Mouse (Mus musculus): ENCODE measurements at regions not wholly inside any gene's neighbourhood (a gene's known extent, or its start where the extent isn't known, plus 50 kb on each side); places are given as distances from the start of the nearest gene placed in this dataset.

- DNase-seq (ENCODE audit: low spot score in 2 of 2): no peak
Observed at GRCm38 (mm10) chr16:5829071-5829470, 56.1 kb upstream of the Rbfox1 start.

GRCm38 (mm10) chr16:5823316-5823715 lies 61.8 kb upstream of the Rbfox1 start:
- DNase-seq (ENCODE audit: low spot score in 2 of 2): no peak

- DNase-seq (ENCODE audit: low spot score in 2 of 2): no peak
Observed at GRCm38 (mm10) chr16:5817166-5817565, 68.0 kb upstream of the Rbfox1 start.

GRCm38 (mm10) chr16:5812245-5812820 lies 72.8 kb upstream of the Rbfox1 start:
- DNase-seq (ENCODE audit: low spot score in 2 of 2): no peak

GRCm38 (mm10) chr16:5811654-5811992 lies 73.5 kb upstream of the Rbfox1 start:
- DNase-seq (ENCODE audit: low spot score in 2 of 2): no peak

- DNase-seq (ENCODE audit: low spot score in 2 of 2): no peak
Observed at GRCm38 (mm10) chr16:5810986-5811653, 74.0 kb upstream of the Rbfox1 start.

GRCm38 (mm10) chr16:5798188-5798587 lies 87.0 kb upstream of the Rbfox1 start:
- DNase-seq (ENCODE audit: low spot score in 2 of 2): no peak

GRCm38 (mm10) chr16:5792216-5792615 lies 92.9 kb upstream of the Rbfox1 start:
- no peak for DNase-seq (ENCODE audit: low spot score in 2 of 2)

- no peak for DNase-seq (ENCODE audit: low spot score in 2 of 2)
Observed at GRCm38 (mm10) chr16:5790161-5790560, 95.0 kb upstream of the Rbfox1 start.

GRCm38 (mm10) chr16:5787206-5787605 lies 97.9 kb upstream of the Rbfox1 start:
- peak in 1 of 2 experiments; percentile 11 for DNase-seq (ENCODE audit: low spot score in 2 of 2)

GRCm38 (mm10) chr16:5766771-5767421 lies 118.3 kb upstream of the Rbfox1 start:
- DNase-seq (ENCODE audit: low spot score in 2 of 2): peak; percentile 37 to 39

- no peak for DNase-seq (ENCODE audit: low spot score in 2 of 2)
Observed at GRCm38 (mm10) chr16:5765143-5765542, 120.0 kb upstream of the Rbfox1 start.

GRCm38 (mm10) chr16:5760821-5761220 lies 124.3 kb upstream of the Rbfox1 start:
- DNase-seq (ENCODE audit: low spot score in 2 of 2): no peak

- no peak for DNase-seq (ENCODE audit: low spot score in 2 of 2)
Observed at GRCm38 (mm10) chr16:5759021-5759420, 126.1 kb upstream of the Rbfox1 start.

GRCm38 (mm10) chr16:5742716-5743507 lies 142.2 kb upstream of the Rbfox1 start:
- no peak for DNase-seq (ENCODE audit: low spot score in 2 of 2)

GRCm38 (mm10) chr16:5740776-5741175 lies 144.4 kb upstream of the Rbfox1 start:
- peak; percentile 39 to 54 for DNase-seq (ENCODE audit: low spot score in 2 of 2)

- no peak for DNase-seq (ENCODE audit: low spot score in 2 of 2)
Observed at GRCm38 (mm10) chr16:5733608-5734007, 151.5 kb upstream of the Rbfox1 start.

- DNase-seq (ENCODE audit: low spot score in 2 of 2): no peak
Observed at GRCm38 (mm10) chr16:5722506-5722905, 162.6 kb upstream of the Rbfox1 start.

GRCm38 (mm10) chr16:5713476-5713875 lies 171.7 kb upstream of the Rbfox1 start:
- DNase-seq (ENCODE audit: low spot score in 2 of 2): no peak

- DNase-seq (ENCODE audit: low spot score in 2 of 2): no peak
Observed at GRCm38 (mm10) chr16:5709831-5710230, 175.3 kb upstream of the Rbfox1 start.

GRCm38 (mm10) chr16:5700731-5701255 lies 184.4 kb upstream of the Rbfox1 start:
- DNase-seq (ENCODE audit: low spot score in 2 of 2): no peak

- no peak for DNase-seq (ENCODE audit: low spot score in 2 of 2)
Observed at GRCm38 (mm10) chr16:5688322-5688721, 196.8 kb upstream of the Rbfox1 start.
